Mouse (Mus musculus) right cerebral cortex, postnatal 14 days (tissue): ENCODE measurements around the gene Pbld1.
A peak's percentile ranks its signal among the peaks of the same experiment; 100 is the strongest.
"Not testable (repeated sequence)": the region's sequence is repeated elsewhere in the genome, so short reads cannot be mapped to it uniquely, and the experiment has no call there.

Experiments used
- DNase-seq: peaks from one replicate; pipeline ENCODE4 v3.0.0; 2022

The Pbld1 gene

DNA sequence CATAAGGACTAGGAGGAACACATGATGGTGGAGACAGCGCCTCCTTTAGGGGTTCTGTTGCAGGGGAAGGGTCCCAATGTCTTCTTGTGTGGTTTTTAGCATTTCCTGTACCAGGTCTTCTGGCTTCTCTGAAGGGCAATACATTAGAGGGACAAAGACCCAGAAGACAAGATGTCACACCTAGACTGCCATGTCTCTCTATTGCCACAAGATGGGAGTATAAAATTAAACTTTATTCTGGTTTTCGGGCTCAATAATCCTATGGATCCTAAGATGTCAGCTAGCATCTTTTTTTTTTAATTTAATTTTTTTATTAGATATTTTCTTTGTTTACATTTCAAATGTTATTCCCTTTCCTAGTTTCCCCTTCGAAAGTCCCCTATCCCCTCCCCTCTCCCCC, 16.8 kb upstream of the Pbld1 start:
- DNase-seq = no peak

DNA sequence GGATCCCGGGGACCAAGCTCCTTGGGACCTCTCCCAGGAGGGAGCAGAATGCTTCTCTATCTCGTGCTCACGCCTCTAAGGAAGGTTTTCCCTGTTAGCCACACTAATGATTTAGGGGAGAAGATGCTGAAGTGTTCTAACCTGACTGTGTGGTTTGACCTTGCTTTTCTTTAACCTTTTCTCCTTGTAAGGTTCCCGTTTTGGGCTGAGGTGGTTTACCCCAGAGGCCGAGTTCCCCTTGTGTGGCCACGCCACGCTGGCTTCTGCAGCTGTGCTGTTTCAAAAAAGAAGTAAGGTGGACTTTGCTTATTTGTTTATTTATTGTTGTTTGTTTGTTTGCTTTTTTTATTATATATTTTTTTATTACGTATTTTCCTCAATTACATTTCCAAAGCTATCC, 12.2 kb upstream of the Pbld1 start:
- DNase-seq = no peak

DNA sequence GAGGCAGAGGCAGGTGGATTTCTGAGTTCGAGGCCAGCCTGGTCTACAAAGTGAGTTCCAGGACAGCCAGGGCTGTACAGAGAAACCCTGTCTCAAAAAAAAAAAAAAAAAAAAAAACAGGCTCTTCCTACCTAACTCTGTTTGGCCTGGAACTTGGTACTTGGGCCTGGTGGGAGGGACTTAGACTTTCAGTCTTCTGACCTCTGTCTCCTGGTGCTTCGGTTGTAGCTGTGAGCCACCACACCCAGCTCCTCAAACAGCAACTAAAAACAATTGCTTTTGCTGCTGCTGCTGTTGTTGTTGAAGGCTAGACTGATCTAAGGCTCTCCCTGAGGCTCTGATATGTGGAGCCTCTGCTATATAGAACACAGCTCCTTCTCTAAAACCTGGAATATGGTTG, 10.9 kb upstream of the Pbld1 start:
- DNase-seq = no peak

DNA sequence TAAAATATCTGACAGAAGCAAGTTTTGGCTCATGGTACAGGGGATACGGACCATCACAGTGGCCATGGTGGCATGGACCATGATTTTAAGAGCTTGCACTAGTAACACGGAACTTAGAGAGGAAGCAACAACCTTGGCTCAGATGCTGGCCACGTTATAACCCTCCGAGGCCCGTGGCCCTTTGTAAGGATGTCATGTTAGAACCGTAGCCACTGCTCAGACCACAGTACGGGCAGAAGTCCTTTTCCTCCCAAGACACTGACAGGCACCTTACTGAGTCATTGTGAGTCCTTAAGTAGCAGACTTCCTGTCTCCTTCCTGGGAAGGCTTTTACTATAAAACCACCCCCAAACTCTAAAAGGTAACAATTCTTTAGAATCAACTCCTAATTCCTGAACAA, 8.7 kb upstream of the Pbld1 start:
- no peak for DNase-seq

DNA sequence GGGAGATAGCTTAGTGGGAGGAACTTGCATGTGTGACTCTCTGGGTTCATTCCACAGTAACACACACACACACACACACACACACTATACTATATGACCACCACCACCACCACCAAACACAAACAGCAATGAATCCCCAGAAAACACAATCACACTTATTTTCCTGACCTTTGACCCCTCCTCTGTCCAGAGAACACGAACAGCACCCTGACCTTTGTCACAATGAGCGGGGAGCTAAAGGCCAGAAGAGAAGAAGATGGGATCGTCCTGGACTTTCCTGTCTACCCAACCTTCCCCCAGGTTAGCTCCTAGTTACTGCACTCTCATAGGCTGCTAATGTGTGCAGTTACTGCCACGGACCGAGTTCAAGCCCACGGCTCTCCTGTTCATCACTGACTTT, 8.0 kb upstream of the Pbld1 start:
- DNase-seq = no peak

DNA sequence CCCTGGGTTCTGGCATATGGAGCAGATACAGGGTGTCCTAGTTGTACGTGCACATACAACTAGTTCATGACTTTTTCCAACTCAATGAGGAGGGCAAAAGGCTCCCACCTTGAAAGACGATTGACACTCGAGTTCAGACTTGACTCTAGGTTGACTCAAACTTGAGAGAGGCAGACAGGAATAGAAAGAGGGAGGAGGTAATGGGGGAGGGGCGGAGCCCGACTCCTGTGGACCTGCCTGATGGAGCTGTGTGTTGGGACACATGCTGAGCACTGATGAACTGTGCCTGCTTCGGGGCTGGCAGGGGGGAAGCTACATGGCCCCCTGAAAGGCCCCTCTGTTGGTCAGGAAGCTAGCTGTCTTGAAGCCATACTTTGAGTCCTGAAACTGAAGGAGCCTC, 7.0 kb upstream of the Pbld1 start:
- DNase-seq = no peak

DNA sequence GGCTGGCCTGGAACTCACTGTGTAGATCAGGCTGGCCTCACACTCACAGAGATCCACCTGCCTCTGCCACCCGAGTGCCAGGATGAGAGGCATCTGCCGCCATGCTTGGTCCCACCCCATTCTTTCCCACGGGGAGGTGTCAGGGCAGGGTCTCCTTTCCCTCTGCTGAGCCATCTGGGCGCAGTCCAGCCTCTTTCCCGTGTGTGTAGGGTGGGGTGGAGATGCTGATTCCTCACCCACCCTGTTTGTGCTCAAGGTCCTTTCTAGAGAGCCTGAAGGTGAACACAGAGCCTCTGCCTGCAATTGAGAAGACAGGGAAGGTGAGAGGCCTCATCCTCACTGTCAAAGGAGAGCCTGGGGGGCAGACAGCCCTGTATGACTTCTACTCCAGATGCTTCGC, 5.9 kb upstream of the Pbld1 start:
- not testable (repeated sequence) for DNase-seq

DNA sequence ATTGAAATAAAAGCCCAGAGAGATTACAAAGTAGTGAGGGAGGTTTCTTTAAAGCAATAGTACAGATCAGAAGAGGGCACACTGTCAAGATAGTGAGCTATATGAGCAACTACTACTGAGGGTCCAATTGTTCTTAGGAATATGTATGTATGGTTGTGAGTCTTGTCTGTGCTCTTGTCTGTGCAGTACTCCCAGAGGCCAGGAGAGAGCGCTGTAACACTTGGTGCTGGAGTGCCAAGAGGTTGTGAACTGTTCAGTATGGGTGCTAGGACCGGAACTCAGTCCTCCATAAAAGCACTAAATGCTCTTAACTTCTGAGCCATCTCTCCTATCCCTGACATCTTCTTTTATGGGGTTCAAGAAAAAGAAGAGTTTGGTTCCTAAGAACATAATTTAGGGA, 5.4 kb upstream of the Pbld1 start:
- no peak for DNase-seq

DNA sequence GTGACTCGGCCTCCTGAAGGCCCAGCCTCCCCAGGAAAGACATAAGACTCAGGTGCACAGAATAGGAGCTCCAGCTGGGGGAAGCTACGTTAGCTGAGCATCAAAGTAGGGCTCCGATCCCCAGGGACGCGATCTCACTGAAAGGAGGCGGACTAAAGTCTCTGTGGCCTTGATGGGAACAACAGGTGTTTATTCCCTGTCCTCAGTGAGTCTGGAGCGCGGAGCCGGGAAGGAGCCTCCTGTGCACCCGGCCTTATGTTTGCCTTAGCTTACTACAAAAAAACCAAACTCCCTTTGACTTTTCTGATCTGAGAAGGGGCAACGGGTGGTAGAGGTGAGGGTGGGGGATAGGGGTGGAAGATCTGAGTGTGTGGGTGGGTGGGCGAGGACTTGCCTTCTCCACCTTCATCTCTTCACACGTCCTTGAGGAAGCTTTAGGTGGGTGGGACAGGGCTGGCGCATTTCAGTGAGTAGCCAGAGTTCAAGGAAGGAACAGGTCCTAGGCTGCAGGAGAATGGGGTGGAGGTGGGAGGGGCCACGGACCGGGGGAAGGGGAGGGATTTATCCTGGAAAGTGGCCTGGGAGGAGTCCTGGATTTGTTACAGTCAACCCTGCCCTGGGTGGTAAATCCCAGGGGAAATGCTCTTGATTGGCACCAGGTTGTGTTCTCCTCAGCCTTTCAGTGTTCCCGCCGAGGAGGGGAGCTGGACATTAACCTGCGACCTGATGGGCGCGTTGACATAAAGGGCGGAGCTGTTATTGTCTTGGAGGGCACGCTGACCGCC, 2.8 kb upstream of the Pbld1 start:
- no peak for DNase-seq

DNA sequence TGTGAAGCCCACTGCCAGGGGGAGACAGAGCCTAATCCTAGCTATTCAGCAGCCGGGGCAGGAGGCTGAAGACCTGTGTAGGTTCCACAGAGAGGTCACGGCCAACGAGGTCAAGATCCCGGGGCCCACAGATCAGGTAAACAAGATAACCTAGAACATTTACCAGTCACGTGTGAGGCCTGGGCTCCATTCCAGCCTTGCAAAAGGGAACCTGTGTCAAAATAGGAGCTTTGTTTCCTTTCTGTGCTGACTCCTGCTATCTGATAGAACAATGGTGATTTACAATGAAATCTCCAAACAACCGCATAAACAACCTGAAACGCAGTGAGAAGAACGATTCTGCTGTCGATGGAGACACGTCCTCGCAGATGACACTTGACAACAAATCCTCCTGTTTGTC, 444 bp downstream of the Pbld1 start:
- DNase-seq = no peak

DNA sequence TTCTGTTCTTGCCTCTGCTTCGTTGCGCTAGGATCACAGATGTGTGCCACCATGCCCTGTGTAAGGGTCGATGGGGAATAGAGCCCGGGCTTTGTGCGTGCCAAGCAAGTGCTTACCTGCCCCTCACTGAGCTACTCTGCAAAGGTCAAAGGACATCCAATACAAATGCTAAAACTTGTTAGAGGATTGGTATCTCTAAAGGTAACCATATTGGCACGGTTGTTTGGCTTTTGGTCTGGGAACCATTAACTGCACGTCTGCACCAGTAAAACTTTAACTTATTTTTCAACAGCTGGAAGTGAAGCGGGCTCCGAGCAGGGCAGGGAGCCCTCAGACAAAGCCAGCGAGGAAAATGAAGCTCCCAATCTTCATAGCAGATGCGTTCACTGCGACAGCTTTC, 1.3 kb downstream of the Pbld1 start:
- DNase-seq = no peak

DNA sequence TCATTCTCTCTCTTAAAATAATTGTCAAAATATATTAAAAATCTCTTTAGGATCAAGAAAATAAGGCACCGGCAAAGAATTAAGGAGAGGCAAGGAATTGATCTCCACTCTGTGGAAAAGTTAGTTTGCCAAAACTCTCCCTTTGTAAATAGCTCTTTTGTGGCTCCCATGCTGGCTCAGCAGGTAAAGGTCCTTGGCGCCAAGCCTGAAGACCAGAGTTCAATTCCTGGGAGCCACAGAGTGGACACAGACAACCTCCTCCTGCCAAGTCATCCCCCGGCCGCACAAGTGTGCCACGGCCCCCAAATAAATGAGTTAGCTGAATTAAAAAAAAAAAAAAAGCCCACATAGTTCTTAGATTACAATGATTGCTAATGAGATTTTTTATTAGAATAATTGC, 2.7 kb downstream of the Pbld1 start:
- no peak for DNase-seq

DNA sequence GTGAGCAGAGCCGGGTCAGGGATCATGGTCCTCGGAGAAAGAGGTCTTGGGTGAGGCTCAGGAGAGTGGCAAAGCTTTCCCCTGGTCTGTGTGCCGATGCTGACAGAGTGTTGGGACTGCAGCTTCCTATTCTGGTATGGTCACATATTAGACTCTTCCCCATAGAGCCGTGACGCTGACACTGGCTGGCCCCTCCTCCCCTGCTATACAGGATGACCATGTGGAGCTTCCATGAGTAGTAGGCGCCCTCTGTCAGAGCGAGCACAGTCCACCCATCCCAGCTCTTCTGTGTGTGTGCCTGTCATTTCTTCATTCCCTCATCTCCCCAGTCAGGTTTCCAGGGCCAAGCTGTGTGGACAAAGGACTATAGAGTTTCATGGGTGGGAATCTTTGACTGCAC, 3.4 kb downstream of the Pbld1 start:
- no peak for DNase-seq

DNA sequence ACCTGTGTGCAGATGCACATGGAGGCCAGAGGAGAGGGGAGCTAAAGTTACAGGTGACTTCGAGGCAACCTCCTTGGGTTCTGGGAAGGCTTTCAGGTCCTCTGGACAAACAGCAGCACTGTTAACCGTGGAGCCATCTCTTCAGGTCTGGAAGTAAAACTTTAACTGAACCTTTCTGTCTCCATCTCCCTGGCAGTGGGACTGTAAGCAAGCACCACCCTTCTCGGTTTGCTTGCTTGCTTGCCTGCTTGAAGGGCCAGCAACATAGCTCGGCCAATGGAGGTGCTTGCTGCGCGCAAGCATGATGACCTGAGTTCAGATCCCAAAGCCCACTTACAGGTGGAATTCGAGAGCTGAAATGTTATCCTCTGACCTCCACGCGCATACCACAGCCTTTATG, 4.6 kb downstream of the Pbld1 start:
- no peak for DNase-seq

DNA sequence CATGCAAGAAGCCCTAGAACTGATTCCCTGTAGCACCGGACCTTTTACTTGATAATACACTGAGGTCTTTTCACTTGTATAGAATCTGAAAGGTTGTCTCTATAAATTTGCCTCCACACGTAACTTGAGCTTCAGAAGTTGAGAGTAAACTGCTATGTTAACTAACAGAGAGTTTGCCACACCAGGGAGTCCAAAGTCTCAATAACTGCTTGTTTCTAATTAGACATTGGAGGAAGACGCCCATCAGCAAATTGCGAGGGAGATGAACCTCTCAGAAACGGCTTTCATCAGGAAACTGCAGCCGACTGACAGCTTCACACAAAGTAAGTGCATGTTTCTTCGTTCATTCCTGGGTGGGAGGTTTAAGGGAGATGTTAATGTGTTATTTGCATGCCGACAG, 5.6 kb downstream of the Pbld1 start:
- no peak for DNase-seq

DNA sequence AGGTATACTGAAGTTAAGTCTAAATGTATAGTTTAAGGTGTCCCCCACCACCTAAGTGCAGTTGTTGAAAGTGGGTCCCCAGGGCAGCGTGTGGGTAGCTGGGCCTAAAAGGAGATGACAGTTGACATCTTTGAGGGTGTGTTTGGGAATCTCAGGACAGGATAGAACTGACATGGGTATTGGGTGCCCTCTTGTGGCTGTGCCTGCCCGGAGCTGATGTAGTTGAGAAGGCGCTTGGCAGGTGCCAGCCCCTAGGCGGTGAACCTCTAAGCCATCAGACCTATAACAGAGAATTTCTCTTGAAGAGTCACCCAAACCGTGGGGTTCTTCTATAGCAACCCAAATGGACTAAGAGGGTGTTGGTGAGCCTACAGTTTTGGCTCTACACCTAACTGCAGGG, 6.0 kb downstream of the Pbld1 start:
- DNase-seq = peak; percentile 78

DNA sequence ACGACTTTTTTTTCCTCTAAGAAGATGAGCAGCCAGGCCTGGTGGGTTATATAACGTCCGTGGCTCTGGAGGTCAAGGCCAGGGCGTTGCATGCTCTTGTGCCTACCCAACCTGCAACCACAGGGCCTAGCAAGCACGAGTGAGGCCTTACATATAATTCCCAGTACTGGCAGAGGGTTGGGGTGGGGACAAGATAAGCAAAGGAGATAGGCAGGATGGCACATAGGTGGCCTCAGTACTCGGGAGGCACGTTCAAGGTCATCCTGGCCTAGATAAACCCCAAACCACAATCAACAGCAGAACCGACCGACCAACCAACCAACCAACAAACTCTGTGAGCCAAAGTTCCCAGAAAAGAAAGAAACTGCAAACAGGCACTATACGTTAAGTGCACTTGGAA, 26.3 kb downstream of the Pbld1 start:
- no peak for DNase-seq

DNA sequence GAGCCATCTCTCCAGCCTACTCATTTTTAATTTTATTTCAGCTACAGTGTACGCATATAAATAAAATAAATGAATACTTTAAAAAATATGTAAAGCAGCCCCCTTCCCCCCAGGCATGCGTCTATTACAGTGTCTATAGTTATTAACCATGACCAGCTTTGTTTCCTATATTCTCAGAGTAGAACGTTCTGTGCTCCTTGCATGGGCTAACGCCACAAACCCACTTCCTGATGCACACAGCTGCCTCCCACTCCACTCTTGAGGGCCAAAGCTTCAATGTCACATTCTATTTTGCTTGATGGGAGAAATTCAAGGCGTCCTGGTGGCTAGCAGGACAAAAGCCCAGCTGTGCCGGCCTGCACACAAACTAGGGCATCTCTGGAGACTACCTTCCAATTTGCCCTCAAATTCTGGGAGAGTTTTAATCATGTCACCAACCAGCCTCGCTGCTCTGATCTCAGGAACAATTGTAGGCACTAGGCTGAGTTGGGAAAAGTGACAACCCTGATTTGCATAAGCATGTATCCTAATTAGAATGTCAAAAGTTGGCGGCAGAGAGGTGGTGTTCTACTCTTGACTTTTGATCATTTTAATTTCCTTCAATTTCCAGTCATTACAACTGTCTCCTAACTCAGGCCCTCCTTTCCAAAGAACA, 29.3 kb downstream of the Pbld1 start:
- no peak for DNase-seq

DNA sequence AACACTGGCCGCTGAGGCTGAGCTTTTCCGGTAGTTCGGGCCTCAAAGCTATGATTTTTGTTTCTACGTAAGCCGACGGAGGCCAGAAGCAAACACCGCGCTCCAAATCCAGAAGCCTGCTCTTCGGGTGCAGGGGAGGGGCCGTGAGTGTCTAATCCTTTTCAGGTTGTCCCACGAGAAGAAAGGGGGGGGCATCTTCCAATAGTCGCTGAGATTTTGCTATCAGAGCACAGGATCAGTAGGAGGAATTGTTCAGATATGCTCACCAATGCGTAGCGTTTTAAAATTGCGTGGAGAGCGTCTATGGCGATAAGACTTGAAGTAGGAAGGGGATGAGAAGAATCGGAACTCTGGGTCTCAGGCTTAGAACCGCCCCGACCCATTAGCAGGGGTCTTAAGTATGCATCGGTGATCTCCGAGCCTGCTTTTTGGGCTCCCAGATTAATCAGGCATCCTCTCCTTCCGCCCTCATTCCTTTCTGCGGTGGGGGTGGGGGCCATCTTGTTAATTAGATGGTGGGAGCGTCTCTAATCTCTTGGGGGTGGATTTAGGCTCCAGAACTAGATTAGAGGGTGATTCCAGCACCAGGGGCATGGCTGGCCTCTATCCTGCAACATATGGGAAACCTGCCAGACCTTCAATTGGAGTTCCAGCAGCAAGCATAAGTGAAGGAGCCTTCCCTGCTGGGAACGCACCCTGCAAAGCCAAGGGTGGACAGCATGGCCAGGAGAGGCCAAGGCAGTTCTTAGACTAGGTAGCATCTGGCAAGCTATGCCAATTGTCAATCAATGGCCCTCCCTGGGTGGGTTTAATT, 30.0 kb downstream of the Pbld1 start:
- DNase-seq = no peak

DNA sequence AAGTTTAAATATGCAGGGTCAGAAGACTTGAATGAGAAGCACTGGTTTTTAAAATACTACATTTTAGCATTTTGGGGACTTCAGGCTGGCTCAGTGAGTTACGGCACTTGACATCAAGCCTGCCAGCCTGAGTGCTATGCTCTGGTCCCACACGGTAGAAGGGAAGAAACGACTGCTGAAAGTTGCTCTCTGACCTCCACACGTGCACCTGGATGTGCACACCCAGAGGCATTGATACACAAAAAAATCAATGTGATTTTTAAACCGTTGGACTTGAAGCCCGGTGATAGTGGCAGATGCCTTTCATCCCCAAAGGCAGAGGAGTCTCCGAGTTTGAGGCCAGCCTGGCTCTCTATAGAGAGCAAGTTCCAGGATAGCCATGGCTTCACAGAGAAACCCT, 32.0 kb downstream of the Pbld1 start:
- DNase-seq = no peak

DNA sequence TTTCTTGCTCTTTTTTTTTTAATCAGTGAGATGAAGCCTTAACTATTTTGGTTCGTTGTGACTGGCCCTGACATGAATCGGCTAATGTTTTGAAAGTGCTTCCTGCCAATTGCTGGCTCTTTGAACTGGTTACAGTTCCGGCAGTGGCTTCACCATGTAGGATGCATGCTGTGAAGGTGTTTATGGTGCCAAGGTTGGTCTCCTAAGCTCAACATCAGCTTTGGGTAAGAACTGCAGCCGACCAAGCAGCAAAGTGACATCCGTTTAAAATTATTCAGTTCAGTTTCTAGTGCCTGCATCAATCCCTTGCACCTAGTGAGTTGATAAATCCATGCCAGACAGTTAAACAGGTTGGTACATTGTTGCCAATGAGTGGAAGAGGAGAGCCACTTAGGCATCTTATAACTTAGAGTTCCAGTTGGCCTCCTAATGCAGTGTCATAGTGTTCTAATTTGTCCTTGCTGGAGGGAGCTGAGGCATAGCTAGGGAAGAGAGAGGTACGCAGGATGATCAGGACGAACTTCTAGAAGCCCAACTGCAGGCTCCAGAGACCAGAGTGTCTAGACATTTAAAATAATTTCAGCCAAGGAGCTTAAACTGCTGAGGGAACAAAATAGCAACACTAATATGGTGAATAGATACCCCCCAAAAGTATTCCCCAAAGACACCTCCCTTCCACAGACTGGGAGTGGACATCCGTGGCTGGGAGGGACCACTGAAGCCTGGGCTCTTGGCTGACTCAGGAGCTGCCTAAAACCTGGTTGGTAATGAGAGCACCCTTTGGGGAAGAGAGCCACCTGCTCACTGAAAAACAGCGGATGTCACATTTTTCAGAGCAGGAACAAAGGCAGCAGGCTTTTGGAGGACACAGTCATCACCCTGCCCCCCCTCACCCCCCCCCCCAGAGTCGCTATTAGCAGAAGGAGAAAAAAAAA, 32.9 kb downstream of the Pbld1 start:
- DNase-seq = no peak

DNA sequence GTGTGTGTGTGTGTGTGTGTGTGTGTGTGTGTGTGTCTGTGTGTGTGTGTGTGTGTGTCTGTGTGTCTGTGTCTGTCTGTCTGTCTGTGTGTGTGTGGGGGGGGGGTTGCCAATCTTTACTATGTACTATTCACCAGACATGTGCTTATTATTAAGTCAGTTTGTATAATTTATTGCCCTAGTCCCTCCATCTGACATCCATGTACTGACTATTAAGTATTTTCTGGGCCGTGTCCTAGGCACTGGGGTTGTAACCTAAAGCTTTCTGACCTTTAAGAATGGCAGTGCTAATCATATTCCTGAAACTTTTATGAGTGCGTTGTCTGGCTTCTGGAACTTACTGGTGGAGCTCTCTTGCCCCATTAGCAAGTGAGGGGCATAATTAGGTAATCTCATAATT, 36.8 kb downstream of the Pbld1 start:
- no peak for DNase-seq

DNA sequence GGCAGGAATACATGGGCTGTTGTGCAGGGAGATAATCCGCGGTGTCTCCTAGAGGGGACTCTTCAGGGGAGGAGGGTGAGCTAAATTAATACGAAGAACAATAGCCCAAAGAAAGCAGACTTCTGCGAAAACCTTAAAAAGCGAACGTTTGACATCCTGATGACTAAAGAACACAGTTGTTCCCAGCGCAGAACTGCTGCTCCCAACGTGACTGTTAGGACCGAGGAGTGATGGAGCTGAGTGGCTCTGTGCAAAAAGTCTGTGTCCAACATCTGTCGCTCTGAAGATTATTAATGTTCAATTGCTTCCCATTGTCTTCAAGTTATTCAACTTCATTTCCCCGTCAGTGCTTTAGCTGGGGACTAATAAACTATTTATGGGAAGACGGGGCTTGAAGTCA, 38.2 kb downstream of the Pbld1 start:
- no peak for DNase-seq
